Mouse (Mus musculus) cerebellum, adult 11-12 months (tissue): ENCODE data around the gene Mdm4.
"Not testable (repeated sequence)": the region's sequence is repeated elsewhere in the genome, so short reads cannot be mapped to it uniquely, and the experiment has no call there.

ENCODE experiments used
- DNase-seq: peaks from one replicate; pipeline ENCODE4 v3.0.0; 2022

The Mdm4 gene

GRCm38 (mm10) chr1:133019312-133019711 is 11.0 kb downstream of the Mdm4 start:
- no peak for DNase-seq

GRCm38 (mm10) chr1:133018580-133018979 is 11.8 kb downstream of the Mdm4 start:
- no peak for DNase-seq

- DNase-seq: no peak
These were observed 13.5 kb downstream of the Mdm4 start for GRCm38 (mm10) chr1:133016775-133017428.

- DNase-seq: no peak
These were observed 16.2 kb downstream of the Mdm4 start for GRCm38 (mm10) chr1:133014196-133014595.

GRCm38 (mm10) chr1:133013331-133013730 is 17.0 kb downstream of the Mdm4 start:
- DNase-seq: no peak

GRCm38 (mm10) chr1:133011955-133012841 is 18.2 kb downstream of the Mdm4 start:
- no peak for DNase-seq

- no peak for DNase-seq
These were observed 23.8 kb downstream of the Mdm4 start for GRCm38 (mm10) chr1:133006571-133006970.

GRCm38 (mm10) chr1:133000347-133000746 is 30.0 kb downstream of the Mdm4 start:
- DNase-seq: no peak

GRCm38 (mm10) chr1:132991580-132991979 is 38.8 kb downstream of the Mdm4 start:
- DNase-seq: no peak

- DNase-seq: no peak
These were observed 39.6 kb downstream of the Mdm4 start for GRCm38 (mm10) chr1:132990733-132991132.

GRCm38 (mm10) chr1:132988556-132989459 is 41.6 kb downstream of the Mdm4 start:
- DNase-seq: not testable (repeated sequence)

GRCm38 (mm10) chr1:132982728-132983127 is 47.6 kb downstream of the Mdm4 start:
- peak; percentile 56 for DNase-seq

GRCm38 (mm10) chr1:132981232-132981631 is 49.1 kb downstream of the Mdm4 start:
- no peak for DNase-seq

- no peak for DNase-seq
These were observed 53.0 kb downstream of the Mdm4 start for GRCm38 (mm10) chr1:132977402-132977801.

- DNase-seq: peak; percentile 32
These were observed 61.7 kb downstream of the Mdm4 start for GRCm38 (mm10) chr1:132968659-132969058.

GRCm38 (mm10) chr1:132964691-132965090 is 65.7 kb downstream of the Mdm4 start:
- DNase-seq: no peak

- DNase-seq: no peak
These were observed 66.3 kb downstream of the Mdm4 start for GRCm38 (mm10) chr1:132964106-132964505.

- DNase-seq: no peak
These were observed 68.6 kb downstream of the Mdm4 start for GRCm38 (mm10) chr1:132961751-132962150.

GRCm38 (mm10) chr1:132956809-132957208 is 73.6 kb downstream of the Mdm4 start:
- no peak for DNase-seq

- DNase-seq: no peak
These were observed 82.5 kb downstream of the Mdm4 start for GRCm38 (mm10) chr1:132947811-132948210.

- peak; percentile 63 for DNase-seq
These were observed 84.5 kb downstream of the Mdm4 start for GRCm38 (mm10) chr1:132945826-132946225.

GRCm38 (mm10) chr1:132938975-132939374 is 91.4 kb downstream of the Mdm4 start:
- peak; percentile 85 for DNase-seq
